Comparison of ENCODE assay signal across 8 mouse cellular contexts in genomic region chr7:24817502-24817901, GRCm38 (mm10). TPM values are rescaled to one million over a fixed set of nuclear protein-coding genes. Genes with fewer than 3 reads are reported as not detected.
DNase-seq lines count a peak whose midpoint lies in the region; ATAC-seq lines count a peak whose summit lies in the region.

No protein-coding gene starts in this region.

- no peak overlapping the region for H3K4me2 ChIP-seq in heart, embryonic 12.5 days
- no peak overlapping the region for H3K4me2 ChIP-seq in liver, embryonic 16.5 days (ENCODE audit: low read depth, low read length)

- no peak overlapping the region for H3K9ac ChIP-seq in heart, embryonic 12.5 days
- H3K9ac ChIP-seq in liver, embryonic 16.5 days (ENCODE audit: low read depth, low read length): no peak overlapping the region

- 0 out of 2 replicates have a peak, but pooled peaks cover 1% of the 10 kb centered on the region for H3K27me3 ChIP-seq in heart, embryonic 12.5 days (replicated peaks)
- H3K27me3 ChIP-seq in liver, embryonic 16.5 days (ENCODE audit: control insufficient read depth, insufficient read depth, low read depth, low read length): no peaks in the 10 kb centered on the region

- WGBS in heart, embryonic 12.5 days: 1% methylated on average over 3 of the region's 3 CpGs
- WGBS in liver, embryonic 16.5 days (ENCODE audit: insufficient replicate concordance): 5% methylated on average over 3 of the region's 3 CpGs

- H3K4me3 ChIP-seq in heart, embryonic 12.5 days: no peak overlapping the region
- H3K4me3 ChIP-seq in liver, embryonic 16.5 days (ENCODE audit: low read depth, low read length): no peak overlapping the region

- ATAC-seq in heart, embryonic 12.5 days (ENCODE audit: insufficient number of reproducible peaks, low FRiP score): 0 out of 2 replicates have a peak, but pooled peaks have one; percentile 57
- peak; percentile 80 for ATAC-seq in liver, embryonic 16.5 days (ENCODE audit: low read depth)

- H3K4me1 ChIP-seq in heart, embryonic 12.5 days (replicated peaks): no peaks in the 10 kb centered on the region
- H3K4me1 ChIP-seq in liver, embryonic 16.5 days (ENCODE audit: control insufficient read depth, low read depth, low read length): no peaks in the 10 kb centered on the region

- H3K36me3 ChIP-seq in heart, embryonic 12.5 days: no peaks in the 10 kb centered on the region
- H3K36me3 ChIP-seq in liver, embryonic 16.5 days (ENCODE audit: control insufficient read depth, insufficient read depth): no peaks in the 10 kb centered on the region

- DNase-seq in CD4-positive helper T cell, adult 2 months (ENCODE audit: low read depth, low spot score): peak; percentile 75
- DNase-seq in adrenal gland, adult (ENCODE audit: inconsistent age in 2 of 2, low spot score in 1 of 2): peak; percentile 71 to 93
- DNase-seq in embryo, embryonic 10.5 days (ENCODE audit: low spot score): peak; percentile 89
- peak; percentile 83 to 85 for DNase-seq in kidney, postnatal 4 days
- peak; percentile 55 for DNase-seq in retina, adult 2 months (ENCODE audit: low read depth, low spot score)
- DNase-seq in thymus, postnatal 10 days (ENCODE audit: low spot score in 2 of 2): peak; percentile 49 to 69

- no peak overlapping the region for H3K27ac ChIP-seq in heart, embryonic 12.5 days (ENCODE audit: poor library complexity, severe bottlenecking)
- H3K27ac ChIP-seq in liver, embryonic 16.5 days (ENCODE audit: low read length): no peak overlapping the region

- H3K9me3 ChIP-seq in heart, embryonic 12.5 days (replicated peaks): no peaks in the 10 kb centered on the region
- no peaks in the 10 kb centered on the region for H3K9me3 ChIP-seq in liver, embryonic 16.5 days (replicated peaks; ENCODE audit: control insufficient read depth, low read length)

RNA-seq across cellular contexts. Expression of gene Ceacam10, which starts 40.5 kb away (rescaled TPM):
- not detected in 2 replicates for polyA plus RNA-seq in heart, embryonic 12.5 days (2016; fragmentation: Nextera tagmentation; extraction: Ambion mirVana)
- polyA plus RNA-seq in liver, embryonic 16.5 days (2015; fragmentation: Nextera tagmentation; extraction: Ambion mirVana): 3.1 and 3.5 TPM in 2 replicates

RNA-seq across cellular contexts. Expression of gene Gm9844, which starts 44.5 kb away (rescaled TPM):
- polyA plus RNA-seq in heart, embryonic 12.5 days (2016; fragmentation: Nextera tagmentation; extraction: Ambion mirVana): 12.6 and 13.6 TPM in 2 replicates
- polyA plus RNA-seq in liver, embryonic 16.5 days (2015; fragmentation: Nextera tagmentation; extraction: Ambion mirVana): 1.2 and 1.4 TPM in 2 replicates

RNA-seq across cellular contexts. Expression of gene Lypd4, which starts 52.2 kb away (rescaled TPM):
- polyA plus RNA-seq in heart, embryonic 12.5 days (2016; fragmentation: Nextera tagmentation; extraction: Ambion mirVana): not detected in 2 replicates
- not detected in 2 replicates for polyA plus RNA-seq in liver, embryonic 16.5 days (2015; fragmentation: Nextera tagmentation; extraction: Ambion mirVana)

RNA-seq across cellular contexts. Expression of gene Dmrtc2, which starts 52.4 kb away (rescaled TPM):
- polyA plus RNA-seq in heart, embryonic 12.5 days (2016; fragmentation: Nextera tagmentation; extraction: Ambion mirVana): not detected in 2 replicates
- polyA plus RNA-seq in liver, embryonic 16.5 days (2015; fragmentation: Nextera tagmentation; extraction: Ambion mirVana): not detected in 2 replicates

RNA-seq across cellular contexts. Expression of gene Cd177, which starts 57.4 kb away (rescaled TPM):
- polyA plus RNA-seq in heart, embryonic 12.5 days (2016; fragmentation: Nextera tagmentation; extraction: Ambion mirVana): 0.06 TPM in 1 of 2 replicates, not detected in the other
- polyA plus RNA-seq in liver, embryonic 16.5 days (2015; fragmentation: Nextera tagmentation; extraction: Ambion mirVana): 13.6 and 18.1 TPM in 2 replicates
